1 mouse cellular context compared by ENCODE assay signal in genomic region chr7:141297926-141298650, GRCm38 (mm10).
TF ChIP-seq lines count a peak whose summit lies in the region.

No protein-coding gene starts in this region.

TF ChIP-seq in MEL, 35 proteins besides CTCF, POLR2A, EP300 and RAD21:
- no peak for TF ChIP-seq MYC (IDR thresholded peaks at IDR 0.05; ENCODE audit: low read depth, low read length)
- peak; percentile 70 for TF ChIP-seq ZNF384 (IDR thresholded peaks at IDR 0.05; ENCODE audit: low read depth, low read length)
- TF ChIP-seq CHD2 (IDR thresholded peaks at IDR 0.05; ENCODE audit: low read length): no peak
- TF ChIP-seq MXI1 (IDR thresholded peaks at IDR 0.05; ENCODE audit: low read depth, low read length): no peak
- no peak for TF ChIP-seq KAT2A (conservative IDR thresholded peaks at IDR 0.05; ENCODE audit: low read depth, low read length)
- no peak for TF ChIP-seq MAZ (IDR thresholded peaks at IDR 0.05; ENCODE audit: low read depth, low read length)
- peak; percentile 57; the same call in 1 of the 2 replicates for TF ChIP-seq TBP (IDR thresholded peaks at IDR 0.05; ENCODE audit: low read depth, low read length)
- no peak for TF ChIP-seq POLR2AphosphoS2 (IDR thresholded peaks at IDR 0.05; ENCODE audit: low read length)
TF ChIP-seq in MEL: peak in this region for 2.
